Mouse (Mus musculus) B cell, adult 2 months (primary cell): ENCODE data around the gene Abhd14b.

ENCODE experiments used
- DNase-seq, 2 experiments: peaks; one replicate each; pipeline ENCODE4 v3.0.0; 2022

Abhd14b gene

DNA sequence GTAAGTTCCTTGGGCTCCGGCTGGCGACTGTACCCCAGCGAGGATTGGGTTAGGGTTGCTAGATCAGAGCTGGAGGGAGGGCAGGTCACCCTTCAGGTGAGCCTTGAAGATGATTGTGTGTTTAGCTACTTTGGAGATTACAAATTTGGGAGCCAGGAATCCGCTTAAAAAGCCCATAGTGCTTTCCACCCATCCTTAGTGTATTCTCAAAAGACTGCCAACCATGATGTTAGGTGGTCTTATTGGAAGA is 17.3 kb upstream of the Abhd14b start:
- no peak for DNase-seq

GRCm38 (mm10) chr9:106433389-106433788 is 13.9 kb upstream of the Abhd14b start:
- DNase-seq = no peak

DNA sequence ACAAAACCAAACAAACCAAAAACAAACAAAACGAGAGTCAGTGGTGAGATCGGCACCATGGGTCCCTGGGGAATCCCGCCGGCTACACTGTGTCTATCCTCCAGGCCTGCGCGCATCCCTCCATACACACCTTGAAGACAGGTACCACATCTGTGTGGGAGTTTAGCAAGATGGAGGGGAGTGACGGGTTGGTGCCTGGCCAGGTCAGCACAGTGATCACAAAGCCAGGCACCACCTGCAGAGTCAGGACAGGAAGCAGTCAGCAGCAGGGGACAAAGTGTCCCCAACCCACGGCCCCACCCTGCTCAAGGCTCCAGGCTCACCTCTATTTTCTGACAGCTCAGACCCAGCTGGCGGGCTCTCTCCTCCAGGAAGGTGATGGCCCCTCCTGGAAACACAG is 10.7 kb upstream of the Abhd14b start:
- no peak for DNase-seq

DNA sequence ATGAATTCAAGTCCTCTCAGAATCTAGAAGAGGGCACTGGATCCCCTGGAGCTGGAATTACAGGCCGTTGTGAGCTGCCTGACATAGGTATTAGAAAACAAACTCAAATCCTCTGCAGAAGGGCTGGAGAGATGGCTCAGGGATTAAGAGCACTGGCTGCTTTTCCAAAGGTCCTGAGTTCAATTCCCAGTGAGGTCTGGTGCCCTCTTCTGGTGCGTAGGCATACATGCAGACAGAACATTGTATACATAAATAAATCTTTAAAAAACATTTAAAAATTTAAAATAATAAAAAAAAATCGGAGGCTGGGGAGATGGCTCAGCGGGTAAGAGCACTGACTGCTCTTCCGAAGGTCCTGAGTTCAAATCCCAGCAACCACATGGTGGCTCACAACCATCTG is 4.6 kb upstream of the Abhd14b start:
- no peak for DNase-seq

DNA sequence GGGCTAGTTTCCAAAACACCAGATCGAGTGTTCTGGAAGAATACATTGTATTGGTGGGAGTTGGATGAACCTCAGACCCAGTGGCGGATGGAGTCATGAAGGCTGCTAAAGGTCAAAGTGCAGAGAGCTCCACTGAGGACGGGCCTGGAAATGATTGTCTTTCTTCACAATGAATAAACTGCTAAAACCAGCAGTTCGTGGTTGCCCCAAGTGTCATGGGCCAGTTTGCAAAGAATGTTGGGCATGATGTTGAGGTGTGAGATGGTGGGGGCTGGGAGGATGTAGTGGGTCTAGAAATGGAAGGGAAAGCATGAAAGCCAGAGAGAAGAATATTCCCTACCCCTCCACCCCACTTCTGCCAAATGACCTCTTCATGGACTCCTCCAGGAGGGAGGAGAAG is 2.4 kb upstream of the Abhd14b start:
- no peak for DNase-seq

GRCm38 (mm10) chr9:106447951-106448350 is 692 bp downstream of the Abhd14b start:
- DNase-seq = no peak

- peak; percentile 66 to 72 for DNase-seq
Measured at GRCm38 (mm10) chr9:106448498-106449031, 1.3 kb downstream of the Abhd14b start.

DNA sequence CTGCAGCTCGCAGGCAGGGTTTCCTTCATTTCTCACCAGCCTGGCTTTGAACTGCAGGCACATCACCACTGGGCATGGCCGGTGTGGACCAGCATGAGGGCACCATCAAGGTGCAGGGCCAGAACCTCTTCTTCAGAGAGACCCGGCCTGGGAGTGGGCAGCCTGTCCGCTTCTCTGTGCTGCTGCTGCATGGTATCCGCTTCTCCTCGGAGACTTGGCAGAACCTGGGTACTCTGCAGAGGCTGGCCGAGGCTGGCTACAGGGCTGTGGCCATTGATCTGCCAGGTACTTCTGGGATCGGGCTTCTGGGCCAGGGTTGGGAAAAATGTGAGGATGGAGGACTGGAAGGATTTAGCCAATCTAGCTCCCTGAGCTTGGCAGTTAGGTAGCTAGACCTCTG is 2.7 kb downstream of the Abhd14b start:
- DNase-seq = no peak

DNA sequence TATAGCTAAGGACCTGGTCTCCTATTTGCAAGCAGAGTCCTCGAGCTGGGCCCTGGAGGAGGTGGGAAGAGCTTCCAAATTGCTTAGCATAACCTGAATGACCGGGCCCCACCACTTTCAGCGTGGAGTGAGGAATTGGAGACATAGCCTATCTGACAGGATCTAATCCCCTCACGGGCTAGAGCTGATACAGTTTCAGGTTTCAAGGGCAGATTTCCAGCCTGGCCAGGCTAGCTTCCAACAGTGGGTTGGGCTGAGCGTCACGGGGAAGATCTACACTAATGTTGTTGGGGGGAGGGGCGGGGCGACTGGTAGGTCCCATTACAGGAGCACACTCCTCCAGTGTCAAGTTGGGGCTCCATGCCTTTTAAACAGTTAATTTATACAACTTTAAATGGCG is 3.4 kb downstream of the Abhd14b start:
- no peak for DNase-seq

GRCm38 (mm10) chr9:106451298-106451697 is 4.0 kb downstream of the Abhd14b start:
- DNase-seq = no peak

- DNase-seq = no peak
Measured at GRCm38 (mm10) chr9:106451899-106452298, 4.6 kb downstream of the Abhd14b start.

DNA sequence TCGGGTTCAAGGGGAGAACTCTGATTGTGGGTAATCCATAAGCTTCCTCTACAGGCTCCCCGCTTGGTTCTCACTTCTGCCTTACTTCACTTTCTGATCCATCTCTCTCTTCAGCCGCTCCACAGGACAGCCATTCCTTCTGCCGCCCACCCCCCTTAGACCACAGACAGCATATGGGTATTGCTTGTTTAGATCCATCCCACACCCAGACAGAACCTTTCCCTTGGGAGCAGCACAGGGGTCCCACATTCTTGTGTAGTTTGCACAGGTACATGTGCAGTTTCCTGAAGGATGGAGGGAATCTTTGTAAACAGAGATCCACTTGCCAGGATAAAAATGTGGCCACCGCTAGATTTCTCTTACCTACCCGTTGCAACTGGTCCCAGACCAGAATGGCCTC is 5.1 kb downstream of the Abhd14b start:
- no peak for DNase-seq

DNA sequence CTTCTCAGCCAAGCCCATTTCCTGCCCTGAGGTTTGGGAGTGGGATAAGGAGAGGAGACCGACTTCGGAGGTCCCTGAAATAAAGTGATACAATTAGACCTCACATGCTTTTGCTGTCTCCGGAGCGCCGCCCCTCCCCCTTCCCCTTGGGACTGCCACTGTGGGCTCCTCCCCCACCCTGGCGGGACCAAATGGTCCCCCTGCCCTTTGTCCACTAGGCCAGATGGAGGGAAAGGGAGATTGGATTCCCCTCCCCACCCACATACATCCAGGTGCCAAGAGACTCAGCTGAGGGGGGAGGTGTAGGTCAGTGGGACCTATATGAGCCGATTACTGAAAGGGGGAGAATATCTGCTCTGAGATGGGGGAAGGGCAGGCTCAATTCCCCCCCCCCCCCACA is 5.6 kb downstream of the Abhd14b start:
- DNase-seq = peak in 1 of 2 experiments; percentile 22

DNA sequence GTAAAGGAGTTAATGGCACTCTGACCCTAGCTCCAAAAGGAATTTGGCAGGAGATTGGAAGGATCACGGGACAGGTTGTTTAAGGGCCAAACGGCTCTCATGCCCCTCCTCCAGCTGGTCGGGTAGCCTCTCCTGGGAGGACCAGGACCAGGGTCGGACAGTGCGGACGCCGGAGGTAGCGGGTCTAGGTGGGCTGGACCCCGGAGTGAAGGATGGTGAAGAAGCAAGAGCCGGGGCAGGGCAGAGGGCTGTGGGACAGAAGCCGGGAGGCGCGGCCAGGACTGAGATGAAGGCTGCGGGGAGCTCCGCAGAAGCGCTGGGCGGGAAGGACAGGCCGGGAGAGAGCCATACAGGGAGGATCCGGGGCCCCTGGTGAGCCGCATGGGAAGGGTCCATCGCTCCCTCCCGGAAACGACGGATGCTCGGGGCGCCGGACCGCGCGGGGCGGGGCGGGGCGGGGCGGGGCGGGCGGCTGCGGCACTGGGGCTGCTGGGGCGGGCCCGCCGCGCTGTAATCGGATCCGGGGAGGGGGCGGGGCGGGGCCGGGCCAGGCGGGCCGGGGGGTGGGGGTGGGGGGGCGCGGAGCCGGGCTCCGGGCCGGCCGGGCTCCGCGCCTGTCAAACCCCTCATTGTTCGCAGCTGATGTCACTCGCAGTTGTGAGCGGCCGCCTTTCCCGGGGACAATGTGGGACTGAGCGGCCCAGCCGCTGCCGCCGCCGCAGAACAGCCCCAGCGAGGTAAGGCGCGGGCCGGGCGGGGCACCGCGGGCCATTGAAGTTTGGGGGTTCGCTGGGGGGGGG is 6.2 kb downstream of the Abhd14b start, which contains the start of gene Pcbp4:
Gene Pcbp4 (plus strand): TSS at position 21 of the 800 bp plus-strand sequence.
- peak; percentile 33 to 46 for DNase-seq

- no peak for DNase-seq
Measured at GRCm38 (mm10) chr9:106454071-106454761, 7.0 kb downstream of the Abhd14b start.

GRCm38 (mm10) chr9:106454888-106455681 is 7.8 kb downstream of the Abhd14b start:
- no peak for DNase-seq

- DNase-seq = no peak
Measured at GRCm38 (mm10) chr9:106456325-106457162, 9.3 kb downstream of the Abhd14b start.

DNA sequence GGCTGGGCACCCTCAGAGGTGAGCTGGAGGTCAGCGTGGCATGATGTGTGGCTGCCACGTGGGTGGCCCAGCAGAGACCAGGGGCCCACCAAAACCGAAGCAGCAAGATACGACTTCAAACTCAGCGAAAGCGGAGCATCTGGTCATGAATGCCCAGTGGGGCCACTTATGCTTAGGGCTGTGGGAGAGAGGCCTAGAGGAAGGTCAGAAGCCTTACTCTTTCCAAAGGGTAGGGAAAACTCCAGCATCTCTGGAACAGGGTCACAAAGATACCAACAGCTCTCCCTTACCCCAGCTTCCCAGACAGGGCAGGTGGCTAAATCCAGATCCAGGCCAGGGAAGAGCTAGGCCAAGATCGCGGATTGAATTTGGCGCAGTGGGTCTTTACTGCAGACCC is 9.9 kb downstream of the Abhd14b start:
- DNase-seq = no peak

DNA sequence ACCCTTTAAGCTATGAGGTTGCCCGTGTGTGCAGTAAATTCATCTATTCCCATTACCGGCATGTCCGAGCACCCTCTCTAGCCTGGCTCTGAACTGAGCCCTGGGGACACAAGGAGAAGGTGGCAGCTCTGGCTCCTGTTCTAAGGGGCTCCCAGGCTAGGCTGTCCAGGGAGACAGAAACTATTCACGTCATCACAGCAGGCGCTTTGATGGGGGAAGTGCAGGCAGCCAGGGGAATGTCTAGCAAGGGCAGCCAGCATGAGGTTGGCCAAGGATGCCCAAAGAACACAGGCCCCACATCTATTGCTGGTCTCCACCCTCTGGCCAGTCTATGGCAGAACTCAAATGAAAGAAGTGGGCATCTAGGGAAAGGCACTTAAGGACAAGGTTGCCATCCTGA is 10.7 kb downstream of the Abhd14b start:
- no peak for DNase-seq

- no peak for DNase-seq
Measured at GRCm38 (mm10) chr9:106459946-106460345, 12.7 kb downstream of the Abhd14b start.

GRCm38 (mm10) chr9:106460401-106461025 is 13.3 kb downstream of the Abhd14b start:
- DNase-seq = no peak

GRCm38 (mm10) chr9:106461026-106461415 is 13.8 kb downstream of the Abhd14b start:
- DNase-seq = no peak
